ENCODE assay signal across 22 mouse cellular contexts in genomic region chr13:89833053-89833670, GRCm38 (mm10).
DNase-seq lines count a peak whose midpoint lies in the region; ATAC-seq lines count a peak whose summit lies in the region.
"Had no signal": no experiment of that assay in that cellular context is flagged by ENCODE, and none has a peak within 500 bp of the region (broad histone marks: within the 10 kb centered on the region; RNA-seq: fewer than 3 reads in every experiment).

No protein-coding gene starts in this region.

- H3K9me3 ChIP-seq in heart, embryonic 11.5 days (replicated peaks; ENCODE audit: control insufficient read depth, low read length) = no peaks in the 10 kb centered on the region
- H3K9me3 ChIP-seq in embryonic facial prominence, embryonic 12.5 days = no peaks in the 10 kb centered on the region
- no peaks in the 10 kb centered on the region for H3K9me3 ChIP-seq in limb, embryonic 12.5 days
- H3K9me3 ChIP-seq: forebrain, embryonic 13.5 days; liver, embryonic 13.5 days; neural tube, embryonic 13.5 days had no signal

- H3K27me3 ChIP-seq in heart, embryonic 11.5 days (ENCODE audit: control insufficient read depth, insufficient read depth, low read length) = no peaks in the 10 kb centered on the region
- H3K27me3 ChIP-seq in embryonic facial prominence, embryonic 12.5 days = no peaks in the 10 kb centered on the region
- H3K27me3 ChIP-seq in limb, embryonic 12.5 days = no peaks in the 10 kb centered on the region
- H3K27me3 ChIP-seq: forebrain, embryonic 13.5 days; liver, embryonic 13.5 days; neural tube, embryonic 13.5 days had no signal

- no peaks in the 10 kb centered on the region for H3K4me1 ChIP-seq in heart, embryonic 11.5 days (ENCODE audit: control insufficient read depth, insufficient read depth, low read length)
- H3K4me1 ChIP-seq in embryonic facial prominence, embryonic 12.5 days = peaks cover 8% of the 10 kb centered on the region
- peaks cover 20% of the 10 kb centered on the region for H3K4me1 ChIP-seq in limb, embryonic 12.5 days (replicated peaks)
- H3K4me1 ChIP-seq: forebrain, embryonic 13.5 days; liver, embryonic 13.5 days; neural tube, embryonic 13.5 days had no signal

- H3K27ac ChIP-seq in heart, embryonic 11.5 days (ENCODE audit: low read depth, low read length) = peak overlapping the region; percentile 50; the same call in 1 of the 2 replicates
- H3K27ac ChIP-seq in embryonic facial prominence, embryonic 12.5 days = peak overlapping the region; percentile 67
- H3K27ac ChIP-seq in limb, embryonic 12.5 days = peak overlapping the region; percentile 89
- H3K27ac ChIP-seq: forebrain, embryonic 13.5 days; liver, embryonic 13.5 days; neural tube, embryonic 13.5 days had no signal

- H3K9ac ChIP-seq in heart, embryonic 11.5 days (ENCODE audit: low read depth, low read length) = no peak overlapping the region
- H3K9ac ChIP-seq in embryonic facial prominence, embryonic 12.5 days = no peak overlapping the region
- no peak overlapping the region for H3K9ac ChIP-seq in limb, embryonic 12.5 days (replicated peaks)
- H3K9ac ChIP-seq: forebrain, embryonic 13.5 days; liver, embryonic 13.5 days; lung, embryonic 14.5 days; neural tube, embryonic 13.5 days had no signal

- ATAC-seq in heart, embryonic 11.5 days (replicated peaks; ENCODE audit: insufficient number of reproducible peaks, low FRiP score, low TSS enrichment) = no peak
- ATAC-seq in embryonic facial prominence, embryonic 12.5 days (ENCODE audit: insufficient number of reproducible peaks, insufficient read depth, low FRiP score, low TSS enrichment) = peak; percentile 28; the same call in 1 of the 2 replicates
- ATAC-seq in limb, embryonic 12.5 days (ENCODE audit: insufficient number of reproducible peaks, insufficient read depth, low FRiP score, low TSS enrichment, low read depth) = peak; percentile 89; the same call in 1 of the 2 replicates
- no peak for ATAC-seq in megakaryocyte-erythroid progenitor cell, adult 5-6 weeks (replicated peaks; ENCODE audit: low FRiP score, low TSS enrichment, poor library complexity, severe bottlenecking)
- ATAC-seq: forebrain, embryonic 13.5 days had no signal

- DNase-seq in heart, adult 8-10 months (ENCODE audit: low spot score) = no peak
- peak; percentile 27 for DNase-seq in NIH3T3 (ENCODE audit: low read depth)
- DNase-seq in spleen, adult 12 weeks (ENCODE audit: low spot score) = no peak
- DNase-seq in cerebellum, adult 9-10 months = no peak
- DNase-seq: cerebellum, adult 18-20 months; cerebellum, postnatal 36 days; gastrocnemius, postnatal 36 days; heart, postnatal 36 days; kidney, adult 2 months; kidney, postnatal 10 days; liver, embryonic 13.5 days; lung, embryonic 14.5 days; lung, postnatal 4 days; spleen, adult 18-20 months; thymus, postnatal 14 days had no signal

- H3K4me2 ChIP-seq in heart, embryonic 11.5 days = no peak overlapping the region
- no peak overlapping the region for H3K4me2 ChIP-seq in embryonic facial prominence, embryonic 12.5 days (replicated peaks)
- no peak overlapping the region for H3K4me2 ChIP-seq in limb, embryonic 12.5 days
- H3K4me2 ChIP-seq: forebrain, embryonic 13.5 days; liver, embryonic 13.5 days; lung, embryonic 14.5 days; midbrain, embryonic 11.5 days; neural tube, embryonic 13.5 days had no signal

- H3K4me3 ChIP-seq in heart, embryonic 11.5 days (ENCODE audit: low read depth, low read length) = no peak overlapping the region
- no peak overlapping the region for H3K4me3 ChIP-seq in embryonic facial prominence, embryonic 12.5 days
- no peak overlapping the region for H3K4me3 ChIP-seq in limb, embryonic 12.5 days (replicated peaks)
- H3K4me3 ChIP-seq: forebrain, embryonic 13.5 days; liver, embryonic 13.5 days; neural tube, embryonic 13.5 days had no signal

- no peaks in the 10 kb centered on the region for H3K36me3 ChIP-seq in heart, embryonic 11.5 days (ENCODE audit: control insufficient read depth, insufficient read depth, low read length)
- no peaks in the 10 kb centered on the region for H3K36me3 ChIP-seq in embryonic facial prominence, embryonic 12.5 days
- no peaks in the 10 kb centered on the region for H3K36me3 ChIP-seq in limb, embryonic 12.5 days
- H3K36me3 ChIP-seq: liver, embryonic 13.5 days; neural tube, embryonic 13.5 days had no signal

- WGBS in heart, embryonic 11.5 days (ENCODE audit: insufficient replicate concordance) = 48% methylated on average over 2 of the region's 2 CpGs
- WGBS in embryonic facial prominence, embryonic 12.5 days = 20% methylated on average over 2 of the region's 2 CpGs
- WGBS in limb, embryonic 12.5 days = 12% methylated on average over 2 of the region's 2 CpGs

Comparison
In these comparisons a context has a peak if more than half of its experiments do, and no peak if none do; other contexts are left out.
1. ATAC-seq: peak in embryonic facial prominence, embryonic 12.5 days (single experiment) and limb, embryonic 12.5 days (single experiment); none in heart, embryonic 11.5 days (single experiment) and megakaryocyte-erythroid progenitor cell, adult 5-6 weeks (single experiment).
2. Peak in every context shown above with its lines, with median percentiles within 50 percentile points of each other: H3K27ac ChIP-seq.